Mouse (Mus musculus) limb, embryonic 10.5 days (tissue): Measurements from ENCODE around the gene Cyp2d34. TPM values are rescaled to one million over a fixed set of nuclear protein-coding genes. Genes with fewer than 3 reads are reported as not detected.

ENCODE experiments used
- DNase-seq: peaks from one replicate; pipeline ENCODE4 v3.0.0-alpha.2; 2017; ENCODE audit warnings: low spot score
- H3K27ac ChIP-seq: fragments of 300-500 bp; sonication (generic); 2 replicates; pipeline ENCODE4 v1.5.1; 2016; ENCODE audit warnings: mild to moderate bottlenecking
- H3K27me3 ChIP-seq: fragments of 300-500 bp; sonication (generic); 2 replicates; pipeline ENCODE4 v1.6.1; 2016; ENCODE audit warnings: low read depth, mild to moderate bottlenecking; ENCODE audit not compliant: poor library complexity, severe bottlenecking
- H3K36me3 ChIP-seq: fragments of 300-500 bp; sonication (generic); 2 replicates; pipeline ENCODE4 v1.6.1; 2016; ENCODE audit warnings: mild to moderate bottlenecking, moderate library complexity
- H3K4me1 ChIP-seq: fragments of 300-500 bp; sonication (generic); 2 replicates; pipeline ENCODE4 v1.6.1; 2016
- H3K4me3 ChIP-seq: fragments of 300-500 bp; sonication (generic); 2 replicates; pipeline ENCODE4 v1.5.1; 2016; ENCODE audit warnings: mild to moderate bottlenecking, moderate library complexity
- H3K9me3 ChIP-seq: fragments of 300-500 bp; sonication (generic); replicated peaks from 2 replicates; pipeline ENCODE4 v1.6.1; 2016; ENCODE audit warnings: mild to moderate bottlenecking
- WGBS: fragments of 180-500 bp; shearing (Covaris S2); methylation state at CpG from one replicate; pipeline ENCODE4 v1.1.7; 2016; 5-methylcytosine and 5-hydroxymethylcytosine counted together
- microRNA-seq: library from miRNA; unstranded; fragments of <30 nt; microRNA quantifications from one replicate; pipeline ENCODE4, GENCODE M21; 2017
- polyA plus RNA-seq: library from polyadenylated mRNA; unstranded; fragments of >200 nt; fragmentation: Nextera tagmentation; extraction: Ambion mirVana; gene quantifications from 2 replicates; pipeline ENCODE4 v1.2.1, GENCODE M21; 2016

Gene Cyp2d34
- polyA plus RNA-seq, 1 experiment from 2014 or later, result not detected

DNA sequence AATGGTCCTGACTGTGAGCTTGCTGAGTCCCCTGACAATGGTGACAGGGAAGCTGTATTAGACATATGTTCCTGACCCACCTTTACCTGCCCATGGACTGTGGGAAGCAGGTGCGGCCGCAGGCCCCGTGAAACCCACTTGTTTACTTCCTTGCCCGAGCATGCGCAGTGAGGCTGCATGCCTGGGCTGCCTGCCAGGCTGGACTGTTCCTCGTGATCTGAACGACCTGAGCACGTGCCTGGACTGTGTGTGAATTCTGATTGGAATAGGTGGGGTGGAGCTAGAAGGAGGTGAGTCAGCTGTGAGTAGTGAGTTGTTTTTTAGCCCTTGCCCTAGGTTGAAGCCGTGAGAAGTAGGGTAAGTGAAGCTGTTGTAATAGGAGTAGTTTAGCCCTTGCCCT lies 38.1 kb downstream of the Cyp2d34 start:
- DNase-seq, result no peak
- Histone ChIP-seq H3K4me1 (0 out of 2 replicates have a peak, but pooled peaks cover 7% of the 10 kb centered on the region), H3K4me3 (no peak overlapping the region), H3K27me3 (no peaks in the 10 kb centered on the region), H3K36me3 (no peaks in the 10 kb centered on the region), H3K27ac (no peak overlapping the region), H3K9me3 (no peaks in the 10 kb centered on the region)
- WGBS, result 90% methylated on average over 9 of the region's 9 CpGs

DNA sequence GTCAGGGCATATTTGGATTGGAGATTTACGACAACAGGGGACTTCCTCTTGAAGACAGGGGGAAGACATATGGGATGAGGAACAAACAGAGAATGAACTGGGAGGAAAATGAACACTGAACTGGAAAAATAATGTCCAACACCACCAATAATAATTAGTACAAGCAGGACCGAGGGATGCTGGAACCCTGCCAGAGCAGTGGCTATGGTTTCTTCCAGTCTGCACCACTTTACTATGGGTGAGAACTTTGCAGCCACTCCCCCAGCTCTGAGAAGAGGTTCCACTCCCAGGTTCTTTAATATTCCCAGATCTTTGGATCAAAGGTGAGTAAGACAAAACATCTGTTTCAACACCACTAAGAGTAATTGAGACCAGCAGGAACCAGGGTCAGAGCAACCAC lies 41.7 kb downstream of the Cyp2d34 start:
- Histone ChIP-seq H3K4me1 (0 out of 2 replicates have a peak, but pooled peaks cover 7% of the 10 kb centered on the region), H3K27ac (no peak overlapping the region), H3K9me3 (no peaks in the 10 kb centered on the region), H3K36me3 (no peaks in the 10 kb centered on the region), H3K4me3 (no peak overlapping the region), H3K27me3 (no peaks in the 10 kb centered on the region)
- WGBS, result 92% methylated on average over 2 of the region's 2 CpGs
- no peak for DNase-seq

DNA sequence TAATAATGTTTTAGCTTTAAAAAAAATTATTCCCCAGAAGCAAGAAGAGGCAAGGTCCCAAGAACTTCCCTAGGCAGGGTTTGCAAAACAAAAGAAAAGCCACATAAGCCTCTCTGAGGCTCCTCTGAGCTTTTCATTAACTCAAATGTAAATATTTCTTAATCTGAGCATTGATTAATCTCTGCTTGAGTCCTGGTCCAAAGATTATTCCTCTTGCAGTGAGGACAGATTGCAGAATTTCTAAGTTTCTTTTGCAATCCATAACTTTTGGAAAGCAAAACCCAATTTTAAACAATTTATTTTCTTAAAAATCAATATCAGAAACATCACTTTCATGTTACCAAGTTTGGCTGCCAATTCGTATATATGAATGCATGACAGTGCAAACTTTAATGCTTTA lies 47.9 kb downstream of the Cyp2d34 start:
- Histone ChIP-seq H3K4me1 (no peaks in the 10 kb centered on the region), H3K9me3 (no peaks in the 10 kb centered on the region), H3K4me3 (no peak overlapping the region), H3K27me3 (no peaks in the 10 kb centered on the region), H3K27ac (no peak overlapping the region), H3K36me3 (no peaks in the 10 kb centered on the region)
- 86% methylated on average over 1 of the region's 1 CpGs for WGBS
- DNase-seq, result no peak

Small RNA genes within 50 kb of the gene (microRNA-seq; reads per million reads assigned to microRNA genes)
- gene Gm27463 (not detected), gene Gm27742 (not detected)

Other genes with a start within 250 kb of the Cyp2d34 start
- gene Cyp2d22, start 240.7 kb downstream of the Cyp2d34 start, polyA plus RNA-seq, result 0.80 and 2.9 TPM in 2 replicates
- not detected in 2 replicates for gene Cyp2d11, start 226.9 kb downstream of the Cyp2d34 start, polyA plus RNA-seq
- gene Cyp2d10, start 213.8 kb downstream of the Cyp2d34 start, polyA plus RNA-seq, result not detected in 2 replicates
- gene Cyp2d9, start 187.5 kb downstream of the Cyp2d34 start, polyA plus RNA-seq, result not detected in 2 replicates
- not detected in 2 replicates for gene Cyp2d12, start 65.9 kb downstream of the Cyp2d34 start, polyA plus RNA-seq
- gene Cyp2d40, start 143.2 kb upstream of the Cyp2d34 start, polyA plus RNA-seq, result not detected in 2 replicates
- gene Cyp2d26, start 173.3 kb upstream of the Cyp2d34 start, polyA plus RNA-seq, result not detected in 2 replicates